Mouse (Mus musculus): ENCODE measurements around the gene Rbm25.
A peak's percentile ranks its signal among the peaks of the same experiment; 100 is the strongest.

DNA sequence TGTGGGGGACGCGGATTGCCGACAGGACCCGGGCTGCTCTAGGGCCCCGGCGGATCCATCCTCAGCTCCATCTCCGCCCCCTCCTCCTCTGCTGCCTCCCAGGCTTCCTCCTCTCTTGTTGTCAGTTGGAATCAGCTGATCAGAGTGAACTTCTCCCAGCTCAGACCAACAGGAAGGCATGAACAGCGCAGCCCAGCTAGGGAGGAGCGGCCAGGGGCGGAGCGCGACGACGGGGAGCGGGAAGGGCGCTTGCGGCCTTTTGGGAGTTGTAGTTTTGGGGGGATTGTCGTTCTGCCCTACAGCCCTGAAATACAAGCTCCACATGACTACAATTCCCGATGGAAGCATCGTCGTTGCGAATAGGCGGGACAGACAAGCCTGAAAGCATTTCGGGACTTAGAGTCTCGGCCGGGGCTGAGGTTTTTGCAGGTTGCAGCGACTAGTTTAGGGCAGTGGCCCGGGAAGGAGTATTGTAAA lies 34.0 kb upstream of the Rbm25 start, which contains the start of gene Zfyve1:
- no peak for TF ChIP-seq CTCF (IDR thresholded peaks at IDR 0.05; ENCODE audit: borderline replicate concordance, extremely low read depth, insufficient read depth, insufficient read length)
- TF ChIP-seq POLR2A (IDR thresholded peaks at IDR 0.05; ENCODE audit: borderline replicate concordance, extremely low read depth, insufficient read depth, insufficient read length, poor library complexity, severe bottlenecking) = peak; percentile 84
